Mouse (Mus musculus) embryo, embryonic 11 days (tissue): Measurements from ENCODE around the gene Tubb4a.
"Not testable (repeated sequence)": the region's sequence is repeated elsewhere in the genome, so short reads cannot be mapped to it uniquely, and the experiment has no call there.

Experiments
- DNase-seq: peaks from one replicate; pipeline ENCODE4 v3.0.0-alpha.2; 2015

Tubb4a gene

DNA sequence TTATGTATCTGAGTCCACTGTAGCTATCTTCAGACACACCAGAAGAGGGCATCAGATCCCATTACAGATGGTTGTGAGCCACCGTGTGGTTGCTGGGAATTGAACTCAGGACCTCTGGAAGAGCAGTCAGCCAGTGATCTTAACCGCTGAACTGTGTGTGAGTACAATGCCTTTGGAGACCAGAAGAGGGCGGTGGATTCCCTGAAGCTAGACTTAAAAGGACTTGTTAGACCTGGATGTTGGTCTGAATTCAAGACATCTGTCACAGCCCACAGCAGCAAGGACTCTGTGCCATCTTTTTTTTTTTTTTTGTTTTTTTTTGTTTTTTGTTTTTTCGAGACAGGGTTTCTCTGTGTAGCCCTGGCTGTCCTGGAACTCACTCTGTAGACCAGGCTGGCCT lies 35.9 kb downstream of the Tubb4a start:
- not testable (repeated sequence) for DNase-seq

GRCm38 (mm10) chr17:57048816-57049215 lies 38.8 kb downstream of the Tubb4a start:
- no peak for DNase-seq

GRCm38 (mm10) chr17:57047406-57047805 lies 40.2 kb downstream of the Tubb4a start:
- peak; percentile 49 for DNase-seq

DNA sequence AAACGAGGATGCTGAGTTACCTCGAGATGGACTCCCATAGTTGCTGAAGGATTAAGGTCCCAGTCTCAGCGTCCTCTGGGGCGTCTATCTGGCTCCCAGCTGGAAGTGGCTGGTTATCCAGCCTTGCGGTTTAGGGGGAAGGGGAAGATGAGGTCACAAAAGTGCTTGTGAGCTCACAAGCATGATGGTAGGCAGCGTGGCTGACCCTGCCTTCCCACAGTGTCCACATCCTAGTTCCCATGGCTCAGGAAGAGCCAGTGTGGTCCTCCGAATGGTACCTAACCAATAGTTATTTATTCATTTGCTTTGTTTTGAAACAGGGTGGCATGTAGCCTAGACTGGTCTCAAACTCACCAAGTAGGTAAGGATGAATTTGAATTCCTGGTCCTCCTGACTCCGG lies 46.0 kb downstream of the Tubb4a start, which contains the start of gene Slc25a41:
Gene Slc25a41, minus strand, starts transcription at position 101 of the 400 bp plus-strand sequence.
- DNase-seq: no peak

DNA sequence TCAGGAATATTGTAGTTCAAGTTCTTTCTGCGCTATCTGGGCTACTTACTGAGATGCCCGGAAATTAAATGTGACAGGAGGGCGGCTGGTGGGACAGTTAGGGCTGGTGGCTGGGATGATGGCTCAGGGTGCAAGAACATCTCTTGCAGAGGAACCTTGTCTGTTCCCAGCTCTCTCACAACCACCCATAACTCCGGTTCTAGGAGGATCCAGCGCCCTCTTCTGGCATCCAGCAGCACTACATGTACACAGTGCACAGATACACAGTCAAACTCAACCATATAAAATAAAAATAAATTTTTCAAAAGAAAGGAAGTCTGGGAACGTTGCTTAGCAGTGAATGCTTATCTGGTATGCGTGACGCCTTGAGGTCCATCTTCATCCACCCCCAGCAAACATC lies 48.6 kb downstream of the Tubb4a start:
- no peak for DNase-seq

GRCm38 (mm10) chr17:57032854-57033253 lies 54.7 kb downstream of the Tubb4a start:
- no peak for DNase-seq

DNA sequence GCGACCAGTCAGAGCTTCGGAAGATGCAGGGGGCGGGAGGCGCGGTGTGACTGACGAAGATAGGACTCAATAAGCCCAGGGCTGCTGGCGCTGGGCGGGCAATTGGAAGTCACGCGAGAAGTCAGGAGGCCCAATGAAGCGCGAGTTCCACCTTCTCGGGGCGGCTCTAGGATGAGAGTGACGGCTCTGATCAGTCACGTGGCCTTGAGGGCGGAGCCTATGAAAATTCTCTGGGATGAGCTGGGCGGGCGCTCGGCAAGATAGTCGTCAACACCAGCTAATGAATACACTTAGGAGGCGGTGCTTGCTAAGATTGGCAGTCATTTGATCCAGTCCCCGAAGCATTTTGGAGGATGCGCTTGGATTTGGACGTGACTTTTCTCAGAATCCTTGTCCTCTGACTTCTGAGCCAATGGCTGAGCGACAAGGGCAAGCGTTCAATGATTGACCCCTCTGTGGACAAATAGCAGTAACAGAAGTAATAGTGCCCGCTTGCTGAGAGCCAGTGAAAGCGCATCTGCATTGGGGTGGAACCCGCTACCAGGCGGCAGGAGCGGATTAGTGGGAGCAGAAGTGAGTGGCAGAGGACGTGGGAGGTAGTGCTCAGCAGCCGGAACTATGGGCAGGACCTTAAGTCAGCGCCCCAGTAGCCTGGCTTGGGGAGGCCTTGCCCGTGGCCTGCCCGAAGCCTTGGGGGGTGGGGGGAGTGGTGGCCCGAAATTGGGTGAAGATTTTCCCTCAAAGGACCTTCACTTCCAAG lies 55.7 kb downstream of the Tubb4a start:
- peak; percentile 100 for DNase-seq

DNA sequence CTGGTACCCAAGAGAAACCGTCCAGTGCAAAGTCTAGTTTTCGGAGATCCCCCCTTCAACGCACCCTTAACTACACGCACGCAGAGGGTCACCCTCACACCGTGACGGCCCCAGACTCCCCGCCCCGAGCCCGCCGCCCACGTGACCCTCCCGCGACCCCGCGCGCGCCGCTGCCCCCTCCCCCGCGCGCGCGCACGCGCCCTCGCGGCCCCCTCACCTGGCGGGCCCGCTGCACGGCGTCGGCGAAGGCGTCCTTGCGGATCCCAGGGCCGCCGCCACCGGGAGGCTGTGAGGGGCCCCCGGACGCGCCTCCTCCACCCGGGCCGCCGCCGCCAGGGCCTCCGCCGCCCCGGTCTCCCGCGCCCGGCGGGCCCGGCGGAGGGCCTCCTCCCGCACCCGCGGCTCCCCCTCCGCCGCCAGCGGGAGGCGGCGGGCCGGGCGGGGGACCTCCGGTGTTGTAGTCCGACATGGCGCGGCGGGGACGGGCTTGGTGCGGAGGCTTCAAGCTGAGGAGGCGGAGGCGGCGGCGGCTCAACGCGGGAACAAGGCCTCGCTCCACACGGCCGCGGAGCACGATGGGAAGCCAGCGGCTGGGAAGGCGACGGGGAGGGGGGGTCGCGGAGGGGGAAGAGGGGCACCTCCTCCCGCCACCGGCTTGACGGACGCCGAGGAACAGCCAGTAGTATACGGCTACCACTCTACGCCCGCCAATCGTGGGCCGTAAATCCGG lies 56.5 kb downstream of the Tubb4a start, which contains the start of gene Khsrp:
Gene Khsrp, minus strand, starts transcription at position 592 of the 730 bp plus-strand sequence.
- peak; percentile 76 for DNase-seq
